Mouse (Mus musculus) stomach, postnatal 0 days (tissue): ENCODE data around the gene Ipo7. TPM values are rescaled to one million over a fixed set of nuclear protein-coding genes. Genes with fewer than 3 reads are reported as not detected.
"Not testable (repeated sequence)": the region's sequence is repeated elsewhere in the genome, so short reads cannot be mapped to it uniquely, and the experiment has no call there.

Source experiments
- ATAC-seq: fragments of 200-750 bp; cut with Nextera tagmentation; 2 replicates; pipeline ENCODE4 v1.8.0; 2017; ENCODE audit not compliant: low FRiP score, low TSS enrichment
- DNase-seq: peaks from one replicate; pipeline ENCODE4 v3.0.0-alpha.2; 2016; ENCODE audit warnings: low spot score
- H3K27ac ChIP-seq: fragments of 300-500 bp; sonication (generic); replicated peaks from 2 replicates; pipeline ENCODE4 v1.5.1; 2014; ENCODE audit warnings: mild to moderate bottlenecking, control low read depth
- H3K27me3 ChIP-seq: fragments of 300-500 bp; sonication (generic); 2 replicates; pipeline ENCODE4 v1.6.1; 2014; ENCODE audit warnings: low read length; ENCODE audit not compliant: control insufficient read depth, insufficient read depth
- H3K36me3 ChIP-seq: fragments of 300-500 bp; sonication (generic); 2 replicates; pipeline ENCODE4 v1.6.1; 2014; ENCODE audit warnings: low read length, mixed read lengths; ENCODE audit not compliant: control insufficient read depth, insufficient read depth
- H3K4me1 ChIP-seq: fragments of 300-500 bp; sonication (generic); replicated peaks from 2 replicates; pipeline ENCODE4 v1.6.1; 2014; ENCODE audit warnings: antibody characterized with exemption; ENCODE audit not compliant: control insufficient read depth, insufficient read depth
- H3K4me2 ChIP-seq: fragments of 300-500 bp; sonication (generic); replicated peaks from 2 replicates; pipeline ENCODE4 v1.6.1; 2014; ENCODE audit warnings: low read depth, mild to moderate bottlenecking, control low read depth, moderate library complexity
- H3K4me3 ChIP-seq: fragments of 300-500 bp; sonication (generic); 2 replicates; pipeline ENCODE4 v1.5.1; 2014; ENCODE audit warnings: low read depth, low read length, control low read depth
- H3K9ac ChIP-seq: fragments of 300-500 bp; sonication (generic); 2 replicates; pipeline ENCODE4 v1.6.1; 2014; ENCODE audit warnings: mild to moderate bottlenecking, low read length, control low read depth, mixed read lengths
- H3K9me3 ChIP-seq: fragments of 300-500 bp; sonication (generic); 2 replicates; pipeline ENCODE4 v1.6.1; 2016; ENCODE audit warnings: low read length; ENCODE audit not compliant: control insufficient read depth
- CTCF ChIP-seq: IDR thresholded peaks from 2 replicates; pipeline ENCODE4 v1.5.1; 2016; ENCODE audit warnings: antibody characterized with exemption, low read depth, mild to moderate bottlenecking, moderate library complexity
- EP300 ChIP-seq: optimal IDR thresholded peaks from 2 replicates; pipeline ENCODE3; 2016; ENCODE audit warnings: antibody characterized with exemption
- WGBS: fragments of 180-500 bp; shearing (Covaris S2); extraction: QIAGEN DNeasy Blood & Tissue Kit; methylation state at CpG from one replicate; pipeline ENCODE4 v1.1.7; 2014; 5-methylcytosine and 5-hydroxymethylcytosine counted together
- polyA plus RNA-seq: library from polyadenylated mRNA; unstranded; fragments of >200 nt; fragmentation: Nextera tagmentation; extraction: Ambion mirVana; gene quantifications from 2 replicates; pipeline ENCODE4 v1.2.1, GENCODE M21; 2015

Gene Ipo7
- polyA plus RNA-seq = 15.6 and 16.5 TPM in 2 replicates

GRCm38 (mm10) chr7:110018117-110018630 is at the start of gene Ipo7:
TSS of gene Ipo7 (plus strand) at chr7:110018274.
- WGBS = under 1% methylated on average over 48 of the region's 48 CpGs
- TF ChIP-seq EP300 = no peak
- peak; percentile 24; the same call in 1 of the 2 replicates for TF ChIP-seq CTCF
- H3K9me3 ChIP-seq = no peaks in the 10 kb centered on the region
- H3K4me2 ChIP-seq = peak within 1 kb of the TSS; percentile 84
- peak within 1 kb of the TSS; percentile 98 for H3K4me3 ChIP-seq
- H3K36me3 ChIP-seq = no peaks in the 10 kb centered on the region
- H3K27ac ChIP-seq = peak within 1 kb of the TSS; percentile 97
- peak; percentile 97 for ATAC-seq
- peak; percentile 94 for DNase-seq
- H3K4me1 ChIP-seq = no peaks in the 10 kb centered on the region
- H3K9ac ChIP-seq = peak within 1 kb of the TSS; percentile 96
- H3K27me3 ChIP-seq = no peaks in the 10 kb centered on the region

GRCm38 (mm10) chr7:109968924-109969450 is 49.1 kb upstream of the Ipo7 start:
- no CpG with 5 or more reads among the region's 2 CpGs for WGBS
- H3K9me3 ChIP-seq = no peaks in the 10 kb centered on the region

GRCm38 (mm10) chr7:109969542-109969941 is 48.5 kb upstream of the Ipo7 start:
- DNase-seq = no peak
- Histone ChIP-seq H3K27ac (peak overlapping the region; percentile 61; the same call in 1 of the 2 replicates), H3K27me3 (no peaks in the 10 kb centered on the region), H3K36me3 (no peaks in the 10 kb centered on the region), H3K9ac (no peak overlapping the region), H3K4me3 (no peak overlapping the region), H3K9me3 (no peaks in the 10 kb centered on the region), H3K4me1 (no peaks in the 10 kb centered on the region), H3K4me2 (no peak overlapping the region)
- ATAC-seq = no peak
- no peak for TF ChIP-seq CTCF
- TF ChIP-seq EP300 = no peak

More at GRCm38 (mm10) chr7:109968924-109969450, 49.1 kb upstream of the Ipo7 start:
- Histone ChIP-seq H3K27ac (peak overlapping the region; percentile 61; the same call in 1 of the 2 replicates), H3K36me3 (no peaks in the 10 kb centered on the region), H3K9ac (no peak overlapping the region), H3K4me1 (no peaks in the 10 kb centered on the region), H3K27me3 (no peaks in the 10 kb centered on the region), H3K4me2 (no peak overlapping the region), H3K4me3 (no peak overlapping the region)
- peak; percentile 29 for DNase-seq
- TF ChIP-seq EP300 (no peak), CTCF (peak; percentile 59)
- ATAC-seq = peak; percentile 65

GRCm38 (mm10) chr7:109975966-109976715 is 41.9 kb upstream of the Ipo7 start:
- ATAC-seq (no peak), DNase-seq (no peak)
- H3K27me3 ChIP-seq = no peaks in the 10 kb centered on the region
- no peak overlapping the region for H3K27ac ChIP-seq
- WGBS = 87% methylated on average over 6 of the region's 6 CpGs
- no peaks in the 10 kb centered on the region for H3K9me3 ChIP-seq
- TF ChIP-seq CTCF (no peak), EP300 (no peak)
- H3K4me3 ChIP-seq = no peak overlapping the region
- H3K4me2 ChIP-seq = no peak overlapping the region
- H3K36me3 ChIP-seq = 0 out of 2 replicates have a peak, but pooled peaks cover 2% of the 10 kb centered on the region
- no peaks in the 10 kb centered on the region for H3K4me1 ChIP-seq
- H3K9ac ChIP-seq = no peak overlapping the region

- H3K4me2 ChIP-seq, H3K27me3 ChIP-seq, H3K27ac ChIP-seq, H3K36me3 ChIP-seq, ATAC-seq, H3K4me3 ChIP-seq, H3K9ac ChIP-seq, H3K9me3 ChIP-seq, H3K4me1 ChIP-seq: not testable (repeated sequence)
- TF ChIP-seq CTCF = peak; percentile 62
- peak; percentile 26 for DNase-seq
- 73% methylated on average over 5 of the region's 5 CpGs for WGBS
Measured at GRCm38 (mm10) chr7:109977131-109977530, 40.9 kb upstream of the Ipo7 start.

- DNase-seq, H3K4me1 ChIP-seq, H3K4me2 ChIP-seq, H3K27ac ChIP-seq, H3K36me3 ChIP-seq, H3K4me3 ChIP-seq, H3K9ac ChIP-seq, H3K9me3 ChIP-seq, H3K27me3 ChIP-seq, ATAC-seq: not testable (repeated sequence)
- 67% methylated on average over 5 of the region's 5 CpGs for whole genome bisulfite sequencing
Measured at GRCm38 (mm10) chr7:109984608-109985007, 33.5 kb upstream of the Ipo7 start.
